Mouse (Mus musculus): ENCODE measurements around the gene Hsdl2. TPM values are rescaled to one million over a fixed set of nuclear protein-coding genes. Genes with fewer than 3 reads are reported as not detected.

Gene Hsdl2
- polyA plus RNA-seq, 1 experiment from 2014 or later: 30.4 TPM

DNA sequence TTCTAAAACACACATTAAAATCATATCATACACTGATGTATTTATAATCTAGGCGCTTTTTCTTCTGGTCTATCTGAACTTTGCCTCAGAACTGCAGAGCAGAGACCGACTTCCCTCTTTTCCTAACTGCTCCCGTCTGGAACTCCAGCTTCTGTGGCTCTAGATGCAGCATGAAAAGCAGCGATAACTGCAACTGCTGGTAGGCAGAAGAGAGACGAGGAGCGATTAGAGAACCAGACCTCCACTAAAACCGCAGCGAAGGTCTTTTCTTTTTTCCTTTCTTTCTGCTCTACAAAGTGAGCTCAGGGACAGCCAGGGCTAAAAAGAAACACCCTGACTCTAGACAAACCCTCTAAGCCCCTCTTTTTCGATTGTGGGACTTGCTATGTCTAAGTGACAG, 48.8 kb downstream of the Hsdl2 start:
- Histone ChIP-seq H3K27ac (replicated peaks) (no peak overlapping the region), H3K9me3 (no peaks in the 10 kb centered on the region), H3K4me2 (replicated peaks) (0 out of 2 replicates have a peak overlapping the region, but pooled peaks have one; percentile 2), H3K4me3 (no peak overlapping the region), H3K27me3 (no peaks in the 10 kb centered on the region), H3K9ac (replicated peaks) (no peak overlapping the region), H3K4me1 (peaks cover 43% of the 10 kb centered on the region), H3K36me3 (no peaks in the 10 kb centered on the region)
- WGBS: 43% methylated on average over 9 of the region's 9 CpGs
- ATAC-seq (ENCODE audit: low FRiP score, low read depth): no peak

DNA sequence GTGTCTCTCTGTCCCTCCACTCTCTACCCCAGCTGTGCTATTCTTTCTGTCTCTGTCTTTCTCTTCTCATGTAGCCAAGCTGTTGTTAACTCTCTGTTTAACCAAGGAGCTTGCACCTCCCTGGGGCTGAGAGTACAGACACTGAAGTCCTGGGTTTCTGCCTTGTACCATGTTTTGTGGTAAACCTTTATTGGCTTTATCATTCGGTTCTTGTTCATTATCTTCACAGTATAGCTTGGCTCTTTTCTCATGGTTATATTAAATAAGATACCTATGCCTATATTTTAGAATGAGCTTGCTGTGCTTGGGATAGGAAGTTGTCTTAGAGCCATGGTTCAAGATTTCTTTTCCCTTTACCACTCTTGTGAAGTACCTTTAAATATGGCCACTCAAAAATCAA, 53.2 kb downstream of the Hsdl2 start:
- no peaks in the 10 kb centered on the region for H3K27me3 ChIP-seq
- WGBS: 77% methylated on average over 1 of the region's 1 CpGs
- H3K4me1 ChIP-seq: peaks cover 37% of the 10 kb centered on the region
- H3K36me3 ChIP-seq: no peaks in the 10 kb centered on the region
- no peak for ATAC-seq (ENCODE audit: low FRiP score, low read depth)
- H3K9ac ChIP-seq (replicated peaks): no peak overlapping the region
- H3K4me2 ChIP-seq (replicated peaks): no peak overlapping the region
- H3K4me3 ChIP-seq: no peak overlapping the region
- no peaks in the 10 kb centered on the region for H3K9me3 ChIP-seq
- H3K27ac ChIP-seq (replicated peaks): no peak overlapping the region

DNA sequence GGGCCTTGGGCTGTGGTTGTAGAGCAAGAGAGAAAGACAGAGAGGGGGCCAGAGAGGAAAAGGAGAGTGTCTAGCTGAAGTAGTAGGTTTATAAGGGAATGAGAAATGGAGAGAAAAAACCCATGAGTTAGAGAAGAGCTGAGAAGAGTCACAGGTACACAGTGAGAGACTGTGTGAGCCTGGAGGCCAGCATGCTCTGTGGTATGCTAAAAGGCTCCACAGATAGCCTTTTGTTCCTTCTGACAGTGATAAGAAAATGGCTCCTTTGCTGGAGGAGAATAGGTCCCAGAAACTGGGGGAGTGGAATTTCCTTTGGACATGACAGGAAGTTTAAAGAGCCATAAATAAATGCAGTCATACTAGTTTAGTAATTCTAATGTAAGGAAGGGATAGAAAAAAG, 57.8 kb downstream of the Hsdl2 start:
- H3K9ac ChIP-seq (replicated peaks): no peak overlapping the region
- no peak overlapping the region for H3K27ac ChIP-seq (replicated peaks)
- H3K4me2 ChIP-seq (replicated peaks): no peak overlapping the region
- H3K4me3 ChIP-seq: no peak overlapping the region
- H3K27me3 ChIP-seq: no peaks in the 10 kb centered on the region
- no peaks in the 10 kb centered on the region for H3K9me3 ChIP-seq
- H3K4me1 ChIP-seq: peaks cover 17% of the 10 kb centered on the region
- no peak for ATAC-seq (ENCODE audit: low FRiP score, low read depth)
- H3K36me3 ChIP-seq: no peaks in the 10 kb centered on the region

DNA sequence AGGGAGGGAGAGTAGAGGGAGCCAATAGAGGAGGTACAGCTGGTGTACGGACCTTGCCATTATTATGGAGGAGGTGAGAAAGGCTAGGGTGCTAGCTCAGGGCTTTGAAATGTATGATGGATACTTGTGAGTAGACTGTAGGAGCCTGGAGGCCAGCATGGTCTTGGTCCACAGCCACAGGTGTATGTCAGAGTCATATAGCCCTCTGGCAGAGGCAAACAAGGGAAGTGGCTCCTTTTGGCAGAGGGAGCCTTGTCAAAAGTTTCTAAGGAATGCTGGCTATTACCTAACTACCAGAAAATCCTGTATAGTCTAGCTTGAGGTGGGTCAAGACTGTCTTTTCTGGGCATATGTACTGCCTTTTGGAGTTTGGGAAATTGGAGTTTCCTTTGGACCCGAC, 59.4 kb downstream of the Hsdl2 start:
- no peak overlapping the region for H3K4me3 ChIP-seq
- ATAC-seq (ENCODE audit: low FRiP score, low read depth): no peak
- H3K4me1 ChIP-seq: peaks cover 15% of the 10 kb centered on the region
- H3K9me3 ChIP-seq: no peaks in the 10 kb centered on the region
- no peak overlapping the region for H3K9ac ChIP-seq (replicated peaks)
- WGBS: 84% methylated on average over 2 of the region's 2 CpGs
- H3K4me2 ChIP-seq (replicated peaks): no peak overlapping the region
- no peaks in the 10 kb centered on the region for H3K36me3 ChIP-seq
- H3K27ac ChIP-seq (replicated peaks): no peak overlapping the region
- no peaks in the 10 kb centered on the region for H3K27me3 ChIP-seq

DNA sequence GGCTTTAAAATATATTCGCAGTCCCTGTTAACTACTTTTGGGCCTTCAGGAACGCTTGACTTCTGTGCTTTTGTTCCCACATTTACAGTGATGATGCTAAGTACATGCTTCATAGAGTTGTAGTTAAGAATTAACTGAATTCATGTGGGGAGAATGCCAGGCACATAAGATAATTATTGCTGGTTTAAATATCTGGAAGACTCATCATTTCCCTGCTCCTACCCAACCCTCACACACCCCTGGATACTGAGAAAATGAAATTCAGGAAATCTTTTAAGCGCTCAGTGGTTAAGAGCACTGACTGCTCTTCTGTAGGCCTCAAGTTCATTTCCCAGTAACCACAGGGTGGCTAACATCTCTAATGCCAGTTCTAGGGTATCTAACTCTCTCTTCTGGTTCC, 60.7 kb downstream of the Hsdl2 start:
- Histone ChIP-seq H3K4me2 (replicated peaks) (no peak overlapping the region), H3K36me3 (no peaks in the 10 kb centered on the region), H3K4me3 (no peak overlapping the region), H3K4me1 (peaks cover 13% of the 10 kb centered on the region), H3K9ac (replicated peaks) (no peak overlapping the region), H3K9me3 (no peaks in the 10 kb centered on the region), H3K27ac (replicated peaks) (no peak overlapping the region), H3K27me3 (no peaks in the 10 kb centered on the region)
- WGBS: 89% methylated on average over 3 of the region's 3 CpGs
- ATAC-seq (ENCODE audit: low FRiP score, low read depth): no peak

DNA sequence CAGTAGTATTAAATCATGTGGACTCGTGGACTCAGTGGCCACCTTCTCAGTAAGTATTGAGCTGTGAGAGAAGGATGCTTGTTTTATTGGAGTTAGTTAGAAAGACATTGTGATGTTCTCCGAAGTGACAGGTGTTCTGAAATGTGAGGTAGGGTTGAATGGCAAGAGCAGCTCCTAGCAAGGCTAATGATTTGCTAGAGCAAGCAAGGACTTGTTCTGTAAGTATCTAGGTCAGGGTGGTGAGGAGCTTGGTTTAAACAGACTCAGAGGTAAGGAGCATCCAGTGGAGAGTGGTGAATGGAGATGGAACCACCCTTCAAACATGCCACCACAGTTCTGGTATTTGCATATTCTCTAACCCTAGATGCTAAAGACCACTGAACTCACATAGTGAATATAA, 61.3 kb downstream of the Hsdl2 start:
- WGBS: 90% methylated on average over 2 of the region's 2 CpGs

DNA sequence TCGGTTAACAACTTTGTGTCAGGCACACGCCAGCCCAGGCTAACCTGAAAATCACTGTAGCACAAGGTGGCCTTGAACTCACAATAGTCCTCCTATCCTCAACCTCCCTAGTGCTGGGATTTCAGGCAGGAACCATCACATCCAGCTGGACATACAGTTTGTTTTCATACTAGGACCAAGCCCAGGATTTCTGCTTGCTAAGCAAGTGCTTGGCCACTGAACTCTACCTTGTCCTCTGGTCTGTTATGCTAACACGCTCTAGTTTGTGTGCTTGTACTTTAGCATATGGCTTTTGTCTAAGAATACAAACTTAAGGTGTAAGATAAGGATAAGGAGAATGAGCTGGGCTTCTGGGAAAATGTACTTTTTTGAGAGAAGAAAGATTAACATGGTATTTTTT, 63.1 kb downstream of the Hsdl2 start:
- Histone ChIP-seq H3K36me3 (no peaks in the 10 kb centered on the region), H3K4me2 (replicated peaks) (no peak overlapping the region), H3K9ac (replicated peaks) (no peak overlapping the region), H3K4me1 (peaks cover 7% of the 10 kb centered on the region), H3K27me3 (no peaks in the 10 kb centered on the region), H3K27ac (replicated peaks) (no peak overlapping the region), H3K4me3 (no peak overlapping the region), H3K9me3 (no peaks in the 10 kb centered on the region)
- no peak for ATAC-seq (ENCODE audit: low FRiP score, low read depth)
- 93% methylated on average over 3 of the region's 3 CpGs for WGBS

More for the DNA sequence above, 61.3 kb downstream of the Hsdl2 start:
- H3K27ac ChIP-seq (replicated peaks): no peak overlapping the region
- no peak overlapping the region for H3K4me3 ChIP-seq
- H3K4me2 ChIP-seq (replicated peaks): no peak overlapping the region
- H3K27me3 ChIP-seq: no peaks in the 10 kb centered on the region
- no peaks in the 10 kb centered on the region for H3K9me3 ChIP-seq
- H3K9ac ChIP-seq (replicated peaks): no peak overlapping the region
- no peaks in the 10 kb centered on the region for H3K36me3 ChIP-seq
- ATAC-seq (ENCODE audit: low FRiP score, low read depth): no peak
- peaks cover 13% of the 10 kb centered on the region for H3K4me1 ChIP-seq

DNA sequence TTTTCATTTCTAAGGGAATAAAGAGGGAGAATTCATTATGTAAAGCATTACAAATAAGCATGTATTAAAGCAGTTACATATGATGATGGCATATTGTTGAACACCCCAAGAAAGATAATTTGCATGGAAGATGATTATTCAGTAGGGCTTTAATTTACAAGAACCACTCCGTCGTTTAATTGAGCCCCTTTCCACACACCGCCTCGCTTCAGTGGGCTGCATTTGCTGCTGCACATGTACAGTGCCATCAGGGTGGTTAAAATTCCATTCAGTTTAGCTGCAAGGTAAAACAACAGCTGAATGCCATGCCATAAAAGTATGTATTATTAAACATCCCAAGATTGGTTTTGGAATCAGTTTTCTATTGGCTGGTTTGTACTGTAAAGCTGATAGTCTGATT, 63.6 kb downstream of the Hsdl2 start:
- Histone ChIP-seq H3K4me1 (peaks cover 7% of the 10 kb centered on the region), H3K9ac (replicated peaks) (no peak overlapping the region), H3K36me3 (no peaks in the 10 kb centered on the region), H3K4me2 (replicated peaks) (no peak overlapping the region), H3K4me3 (no peak overlapping the region), H3K27me3 (no peaks in the 10 kb centered on the region), H3K27ac (replicated peaks) (no peak overlapping the region), H3K9me3 (no peaks in the 10 kb centered on the region)
- no peak for ATAC-seq (ENCODE audit: low FRiP score, low read depth)
- WGBS: 75% methylated on average over 4 of the region's 4 CpGs

DNA sequence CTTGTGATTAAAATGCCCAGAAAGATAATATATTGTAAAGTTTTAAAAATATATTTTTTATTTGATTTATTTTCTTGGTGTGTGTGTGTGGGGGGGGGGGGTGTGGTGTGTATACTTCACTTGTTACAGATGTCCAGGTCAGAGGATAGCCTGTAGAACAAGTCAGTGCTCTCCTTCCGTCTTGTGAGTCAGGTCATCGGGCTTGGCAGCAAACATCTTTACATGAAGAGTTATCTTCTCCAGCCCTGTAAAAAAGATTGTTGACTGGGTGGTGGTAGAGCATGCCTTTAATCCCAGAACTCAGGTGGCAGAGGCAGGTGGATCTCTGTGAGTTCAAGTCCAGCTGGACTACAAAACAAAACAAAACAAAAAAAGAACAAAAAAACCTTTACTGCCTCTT, 64.2 kb downstream of the Hsdl2 start:
- Histone ChIP-seq H3K9me3 (no peaks in the 10 kb centered on the region), H3K4me1 (peaks cover 7% of the 10 kb centered on the region), H3K27me3 (no peaks in the 10 kb centered on the region), H3K4me2 (replicated peaks) (no peak overlapping the region), H3K36me3 (no peaks in the 10 kb centered on the region), H3K4me3 (no peak overlapping the region), H3K9ac (replicated peaks) (no peak overlapping the region), H3K27ac (replicated peaks) (no peak overlapping the region)
- ATAC-seq (ENCODE audit: low FRiP score, low read depth): no peak
- 92% methylated on average over 2 of the region's 2 CpGs for WGBS

DNA sequence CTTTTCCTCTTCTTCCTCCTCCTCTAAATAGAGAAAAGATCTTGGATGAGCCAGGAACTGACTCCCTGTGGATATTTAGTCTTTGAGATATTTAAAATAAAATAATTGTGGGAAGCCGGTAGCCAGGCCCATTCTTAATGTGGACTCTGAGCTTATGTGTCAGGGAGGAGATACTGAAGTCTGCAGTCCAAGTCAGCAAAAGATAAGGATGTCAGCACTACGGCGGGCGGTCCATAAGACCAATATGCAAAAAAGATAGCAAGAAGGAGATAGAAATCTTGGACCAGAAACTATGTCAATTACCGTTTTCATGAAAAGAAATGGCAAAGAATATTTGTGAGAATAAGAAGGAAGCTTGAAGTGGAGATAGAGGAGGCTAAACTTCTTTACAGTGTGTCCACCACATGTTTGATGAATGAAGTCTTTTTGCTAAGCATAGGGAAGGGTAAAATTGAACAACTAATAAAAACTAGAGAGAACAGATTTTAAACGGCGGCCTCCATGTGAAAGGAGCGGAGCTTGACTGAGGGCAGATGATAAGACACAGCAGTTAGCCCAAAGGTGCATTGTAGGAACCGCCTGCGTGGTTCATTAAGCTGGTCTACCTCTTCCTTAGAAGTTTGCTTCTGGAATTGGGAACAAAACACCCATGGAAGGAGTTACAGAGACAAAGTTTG, 64.8 kb downstream of the Hsdl2 start:
- Histone ChIP-seq H3K9me3 (no peaks in the 10 kb centered on the region), H3K36me3 (no peaks in the 10 kb centered on the region), H3K4me1 (peaks cover 7% of the 10 kb centered on the region), H3K27me3 (no peaks in the 10 kb centered on the region), H3K4me3 (no peak overlapping the region), H3K9ac (replicated peaks) (no peak overlapping the region), H3K4me2 (replicated peaks) (no peak overlapping the region), H3K27ac (replicated peaks) (no peak overlapping the region)
- WGBS: 90% methylated on average over 10 of the region's 10 CpGs
- ATAC-seq (ENCODE audit: low FRiP score, low read depth): no peak

DNA sequence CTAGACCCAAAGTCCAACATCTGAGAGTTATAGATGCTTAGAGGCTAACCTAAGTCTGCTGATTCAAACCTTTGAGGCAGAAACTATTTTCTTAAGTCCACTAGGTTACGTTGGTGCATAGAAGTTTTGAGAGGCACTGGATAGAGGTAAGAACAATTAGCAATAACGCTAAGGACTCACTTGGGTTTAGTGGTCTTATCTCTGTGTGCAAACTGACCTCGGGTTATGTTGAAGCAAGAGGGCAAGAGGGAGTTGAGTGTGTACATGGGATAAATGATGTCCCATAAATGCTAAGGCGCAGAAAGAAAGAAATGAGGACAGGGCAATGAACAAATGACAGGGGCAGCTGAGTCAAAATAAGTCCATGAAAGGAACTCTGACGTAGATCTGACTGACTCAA, 67.8 kb downstream of the Hsdl2 start:
- no peaks in the 10 kb centered on the region for H3K9me3 ChIP-seq
- H3K36me3 ChIP-seq: no peaks in the 10 kb centered on the region
- no peak overlapping the region for H3K9ac ChIP-seq (replicated peaks)
- H3K4me3 ChIP-seq: no peak overlapping the region
- no peak overlapping the region for H3K27ac ChIP-seq (replicated peaks)
- H3K27me3 ChIP-seq: no peaks in the 10 kb centered on the region
- no peak overlapping the region for H3K4me2 ChIP-seq (replicated peaks)
- 94% methylated on average over 5 of the region's 5 CpGs for WGBS
- no peak for ATAC-seq (ENCODE audit: low FRiP score, low read depth)
- H3K4me1 ChIP-seq: peaks cover 4% of the 10 kb centered on the region; the same call in 1 of the 2 replicates

DNA sequence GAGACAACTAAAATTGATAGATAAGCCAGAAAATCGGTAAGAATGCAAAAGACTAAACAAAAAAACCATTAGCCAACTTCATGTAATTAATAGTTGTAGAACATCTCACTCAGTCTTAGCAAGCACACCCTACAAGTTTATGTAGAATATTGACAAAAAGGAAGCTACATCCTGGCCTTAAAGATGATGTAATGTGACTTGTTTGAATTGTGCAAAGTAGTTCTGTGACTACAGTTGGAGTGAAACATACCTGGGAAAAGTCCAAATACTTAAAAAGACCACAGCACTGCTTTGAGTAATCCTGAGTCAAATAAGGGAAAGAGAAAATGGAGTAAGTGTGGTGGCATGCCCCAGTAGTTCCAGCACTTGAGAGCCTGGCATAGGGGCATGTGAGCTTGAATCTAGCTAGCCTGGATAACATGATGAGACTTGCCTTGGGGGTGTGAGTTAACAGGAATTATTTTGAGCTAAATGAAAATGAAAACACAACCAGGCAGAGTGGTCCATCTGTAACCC, 70.9 kb downstream of the Hsdl2 start:
- H3K4me1 ChIP-seq: 0 out of 2 replicates have a peak, but pooled peaks cover 2% of the 10 kb centered on the region
- H3K4me3 ChIP-seq: no peak overlapping the region
- H3K9ac ChIP-seq (replicated peaks): no peak overlapping the region
- no peak for ATAC-seq (ENCODE audit: low FRiP score, low read depth)
- no peak overlapping the region for H3K27ac ChIP-seq (replicated peaks)
- H3K9me3 ChIP-seq: no peaks in the 10 kb centered on the region
- WGBS: 93% methylated on average over 1 of the region's 1 CpGs
- no peaks in the 10 kb centered on the region for H3K36me3 ChIP-seq
- no peaks in the 10 kb centered on the region for H3K27me3 ChIP-seq
- H3K4me2 ChIP-seq (replicated peaks): no peak overlapping the region

Data from midbrain, embryonic 12.5 days (tissue).